Mouse (Mus musculus) heart, embryonic 15.5 days (tissue): ENCODE measurements around the gene Clic6. TPM values are rescaled to one million over a fixed set of nuclear protein-coding genes. Genes with fewer than 3 reads are reported as not detected.

Experiments
- ATAC-seq: fragments of 200-750 bp; cut with Nextera tagmentation; replicated peaks from 2 replicates; pipeline ENCODE4 v1.8.0; 2017; ENCODE audit warnings: low read depth, moderate TSS enrichment; ENCODE audit not compliant: insufficient number of reproducible peaks, insufficient read depth, low FRiP score
- H3K27ac ChIP-seq: fragments of 300-500 bp; sonication (generic); 2 replicates; pipeline ENCODE4 v1.5.1; 2015; ENCODE audit warnings: mild to moderate bottlenecking, inconsistent platforms
- H3K27me3 ChIP-seq: fragments of 300-500 bp; sonication (generic); 2 replicates; pipeline ENCODE4 v1.6.1; 2015; ENCODE audit warnings: inconsistent platforms
- H3K36me3 ChIP-seq: fragments of 300-500 bp; sonication (generic); 2 replicates; pipeline ENCODE4 v1.6.1; 2015; ENCODE audit warnings: mild to moderate bottlenecking, inconsistent platforms
- H3K4me1 ChIP-seq: fragments of 300-500 bp; sonication (generic); replicated peaks from 2 replicates; pipeline ENCODE4 v1.6.1; 2015; ENCODE audit warnings: inconsistent platforms
- H3K4me2 ChIP-seq: fragments of 300-500 bp; sonication (generic); 2 replicates; pipeline ENCODE4 v1.6.1; 2015; ENCODE audit warnings: inconsistent platforms, mild to moderate bottlenecking, moderate library complexity
- H3K4me3 ChIP-seq: fragments of 300-500 bp; sonication (generic); 2 replicates; pipeline ENCODE4 v1.5.1; 2015; ENCODE audit warnings: mild to moderate bottlenecking, inconsistent platforms
- H3K9ac ChIP-seq: fragments of 300-500 bp; sonication (generic); 2 replicates; pipeline ENCODE4 v1.6.1; 2015; ENCODE audit warnings: mild to moderate bottlenecking, inconsistent platforms
- H3K9me3 ChIP-seq: fragments of 300-500 bp; sonication (generic); replicated peaks from 2 replicates; pipeline ENCODE4 v1.6.1; 2016; ENCODE audit warnings: inconsistent platforms
- WGBS: fragments of 180-500 bp; shearing (Covaris S2); methylation state at CpG from one replicate; pipeline ENCODE4 v1.1.7; 2015; ENCODE audit warnings: mixed read lengths; 5-methylcytosine and 5-hydroxymethylcytosine counted together
- polyA plus RNA-seq: library from polyadenylated mRNA; unstranded; fragments of >200 nt; fragmentation: Nextera tagmentation; extraction: Ambion mirVana; gene quantifications from 2 replicates; pipeline ENCODE4 v1.2.1, GENCODE M21; 2015

The Clic6 gene
- polyA plus RNA-seq, 1 experiment from 2014 or later: 1.8 TPM

DNA sequence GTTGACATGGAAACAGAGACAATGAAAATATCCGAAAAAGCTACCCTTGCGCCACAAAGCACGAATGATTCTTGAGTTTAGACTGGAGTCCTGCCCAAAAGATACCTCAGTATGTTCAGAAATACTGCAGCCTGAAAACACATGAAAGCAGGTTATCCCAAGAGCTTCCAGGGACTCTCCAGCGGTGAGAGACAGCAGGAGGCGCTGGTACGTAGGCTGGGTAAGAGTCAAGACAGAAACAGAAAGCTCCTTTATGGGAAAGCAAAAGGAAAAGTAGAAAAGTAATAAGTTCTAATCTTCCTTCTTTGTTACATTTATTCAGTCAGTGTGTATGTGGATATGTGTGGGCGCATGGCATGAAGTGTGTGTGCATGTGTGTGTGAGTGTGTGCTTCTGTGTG lies 31.5 kb upstream of the Clic6 start:
- WGBS: 91% methylated on average over 7 of the region's 7 CpGs
- no peak overlapping the region for H3K9ac ChIP-seq
- no peak overlapping the region for H3K27ac ChIP-seq
- peaks cover 36% of the 10 kb centered on the region for H3K4me1 ChIP-seq
- peaks cover 36% of the 10 kb centered on the region for H3K27me3 ChIP-seq
- H3K4me2 ChIP-seq: no peak overlapping the region
- no peaks in the 10 kb centered on the region for H3K9me3 ChIP-seq
- no peak overlapping the region for H3K4me3 ChIP-seq
- H3K36me3 ChIP-seq: no peaks in the 10 kb centered on the region
- no peak for ATAC-seq

DNA sequence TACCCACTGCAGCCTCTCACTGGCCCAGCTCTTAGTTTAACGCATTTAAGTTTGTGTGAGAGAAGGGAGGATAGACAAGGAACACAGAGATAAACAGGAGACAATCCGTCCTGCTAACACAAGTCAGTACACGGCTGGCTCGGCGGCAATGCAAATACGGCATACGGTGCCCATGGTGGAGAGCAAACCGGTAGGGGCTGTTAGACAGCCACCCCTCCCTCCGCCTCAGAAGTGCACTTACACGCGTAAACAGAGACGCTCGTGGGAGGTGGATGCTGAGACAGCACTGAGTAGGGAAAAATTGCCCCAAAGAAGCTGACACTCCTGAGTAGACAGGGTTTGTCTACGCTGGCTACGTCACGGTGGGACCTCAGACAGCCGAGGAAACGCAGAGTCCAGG lies 31.0 kb upstream of the Clic6 start:
- H3K36me3 ChIP-seq: no peaks in the 10 kb centered on the region
- H3K27ac ChIP-seq: no peak overlapping the region
- H3K4me1 ChIP-seq: peaks cover 36% of the 10 kb centered on the region
- no peak for ATAC-seq
- H3K9ac ChIP-seq: no peak overlapping the region
- no peak overlapping the region for H3K4me2 ChIP-seq
- no peaks in the 10 kb centered on the region for H3K9me3 ChIP-seq
- 82% methylated on average over 18 of the region's 18 CpGs for WGBS
- peaks cover 35% of the 10 kb centered on the region for H3K27me3 ChIP-seq
- H3K4me3 ChIP-seq: no peak overlapping the region

DNA sequence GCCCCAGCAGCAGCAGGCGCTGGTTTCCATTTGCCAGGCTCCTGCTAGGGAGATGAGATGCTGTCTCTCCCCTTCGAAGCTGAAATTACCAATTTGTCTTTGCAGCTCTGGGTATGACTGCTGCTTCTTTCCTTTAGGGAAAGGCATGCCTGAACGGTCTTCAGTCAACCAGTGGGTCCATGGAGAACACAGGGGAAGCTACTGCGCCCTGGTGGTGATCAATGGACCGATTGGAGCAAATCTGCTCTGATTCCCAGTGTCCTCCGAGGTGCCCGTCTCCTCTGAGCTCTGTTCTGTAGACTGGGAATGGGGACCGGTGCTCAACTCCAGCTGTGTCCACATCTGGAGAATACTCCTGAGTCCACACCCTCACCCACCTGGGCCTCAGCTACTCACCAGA lies 30.0 kb upstream of the Clic6 start:
- Histone ChIP-seq H3K36me3 (no peaks in the 10 kb centered on the region), H3K27ac (no peak overlapping the region), H3K9me3 (no peaks in the 10 kb centered on the region), H3K4me2 (no peak overlapping the region), H3K4me3 (no peak overlapping the region), H3K27me3 (peaks cover 25% of the 10 kb centered on the region), H3K4me1 (peaks cover 31% of the 10 kb centered on the region), H3K9ac (no peak overlapping the region)
- no peak for ATAC-seq
- 70% methylated on average over 8 of the region's 8 CpGs for whole genome bisulfite sequencing

DNA sequence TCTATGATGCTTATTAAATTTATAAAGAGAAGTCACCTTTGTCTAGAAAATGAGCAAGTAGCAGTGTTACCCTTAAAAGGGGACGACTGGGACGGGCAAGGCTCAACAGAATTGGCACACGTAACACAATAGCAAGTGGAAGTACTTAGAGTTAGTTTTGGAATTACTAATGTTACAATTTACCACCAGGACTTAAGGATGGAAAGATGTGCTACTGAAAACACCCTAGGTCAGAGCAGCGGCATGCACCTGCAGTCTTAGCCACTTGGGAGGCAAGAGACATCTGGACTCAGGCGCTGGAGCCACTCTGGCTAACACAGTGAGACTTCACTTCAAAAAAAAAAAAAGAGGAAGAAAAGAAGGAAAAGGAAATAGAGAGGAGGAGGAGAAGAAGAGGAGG lies 29.6 kb upstream of the Clic6 start:
- H3K4me3 ChIP-seq: no peak overlapping the region
- no peak overlapping the region for H3K9ac ChIP-seq
- no peaks in the 10 kb centered on the region for H3K9me3 ChIP-seq
- H3K27ac ChIP-seq: no peak overlapping the region
- H3K36me3 ChIP-seq: no peaks in the 10 kb centered on the region
- WGBS: 90% methylated on average over 5 of the region's 5 CpGs
- H3K4me2 ChIP-seq: no peak overlapping the region
- H3K4me1 ChIP-seq: peaks cover 26% of the 10 kb centered on the region
- no peak for ATAC-seq
- H3K27me3 ChIP-seq: peaks cover 25% of the 10 kb centered on the region

DNA sequence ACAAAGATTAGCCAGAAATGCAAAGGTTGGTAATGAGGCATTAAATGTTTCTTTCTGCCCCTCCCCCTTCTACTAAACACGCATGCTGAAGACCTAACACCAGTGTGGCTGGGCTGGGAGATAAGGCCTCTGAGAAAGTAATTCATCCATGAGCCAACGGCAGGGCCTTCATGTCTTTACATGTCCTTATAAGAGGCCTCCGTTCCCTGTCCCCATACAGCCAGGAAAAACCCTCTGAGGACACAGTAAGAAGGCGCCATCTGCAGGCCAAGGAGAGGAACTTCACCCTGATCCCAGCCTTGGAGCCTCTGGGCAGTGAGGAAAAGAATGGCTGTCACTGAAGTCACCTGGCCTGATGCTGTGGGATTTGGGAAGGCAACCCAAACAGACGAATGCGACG lies 27.9 kb upstream of the Clic6 start:
- Histone ChIP-seq H3K9me3 (no peaks in the 10 kb centered on the region), H3K9ac (no peak overlapping the region), H3K27ac (no peak overlapping the region), H3K27me3 (peaks cover 25% of the 10 kb centered on the region), H3K4me1 (peaks cover 10% of the 10 kb centered on the region), H3K36me3 (no peaks in the 10 kb centered on the region), H3K4me3 (no peak overlapping the region), H3K4me2 (no peak overlapping the region)
- ATAC-seq: peak; percentile 59
- 20% methylated on average over 7 of the region's 7 CpGs for WGBS

DNA sequence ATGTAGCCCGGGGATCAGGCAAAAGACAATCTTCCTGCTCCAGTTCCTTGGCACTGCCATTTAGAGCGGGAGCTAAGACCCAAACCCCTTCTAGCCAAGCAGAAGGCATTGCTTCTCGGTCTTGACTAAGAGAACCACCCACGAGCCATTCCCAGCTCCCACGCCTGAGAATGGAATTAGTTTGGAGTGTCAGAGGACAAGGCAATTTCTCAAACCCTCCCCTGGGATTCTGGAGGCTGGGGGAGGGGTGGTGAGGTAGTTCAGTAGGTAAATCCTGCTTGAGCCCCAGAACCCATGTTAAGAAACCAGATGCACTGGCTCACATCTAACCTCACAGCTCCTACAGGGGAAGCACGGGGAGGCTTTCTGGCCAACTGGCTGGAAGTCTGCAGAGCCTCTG lies 24.1 kb upstream of the Clic6 start:
- no peak for ATAC-seq

DNA sequence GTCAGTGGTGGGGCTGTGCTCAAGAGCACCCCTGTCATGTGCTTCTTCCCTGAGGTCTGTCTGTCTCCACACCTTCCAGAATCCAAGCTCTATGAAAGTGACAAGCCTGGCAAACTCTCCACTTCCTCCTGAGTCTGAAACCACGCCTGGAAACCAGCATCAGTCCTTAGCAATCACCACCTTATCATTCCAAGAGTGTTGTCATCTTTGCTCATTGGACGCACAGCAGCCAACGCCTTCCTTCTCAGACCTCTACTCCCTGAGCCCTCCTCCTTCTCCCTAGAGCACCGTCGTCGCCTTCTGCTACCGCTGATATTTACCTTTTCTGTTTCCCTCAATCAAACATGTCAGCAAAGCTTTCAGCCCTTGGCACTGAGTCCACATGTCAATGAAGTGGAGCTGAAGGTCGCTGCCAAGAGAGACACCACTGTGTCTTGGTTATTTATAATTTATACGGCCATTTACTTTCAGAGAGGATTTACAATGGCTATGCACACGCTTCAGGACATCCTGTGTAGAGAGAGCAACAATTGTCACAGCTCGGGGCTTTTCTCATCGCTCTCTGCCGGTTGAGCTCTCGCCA lies 21.1 kb upstream of the Clic6 start:
- ATAC-seq: no peak

More for the DNA sequence above, 24.1 kb upstream of the Clic6 start:
- 73% methylated on average over 6 of the region's 6 CpGs for WGBS
- Histone ChIP-seq H3K36me3 (no peaks in the 10 kb centered on the region), H3K4me2 (no peak overlapping the region), H3K27me3 (0 out of 2 replicates have a peak, but pooled peaks cover 10% of the 10 kb centered on the region), H3K27ac (no peak overlapping the region), H3K9ac (no peak overlapping the region), H3K4me3 (no peak overlapping the region), H3K9me3 (no peaks in the 10 kb centered on the region), H3K4me1 (peaks cover 25% of the 10 kb centered on the region)

DNA sequence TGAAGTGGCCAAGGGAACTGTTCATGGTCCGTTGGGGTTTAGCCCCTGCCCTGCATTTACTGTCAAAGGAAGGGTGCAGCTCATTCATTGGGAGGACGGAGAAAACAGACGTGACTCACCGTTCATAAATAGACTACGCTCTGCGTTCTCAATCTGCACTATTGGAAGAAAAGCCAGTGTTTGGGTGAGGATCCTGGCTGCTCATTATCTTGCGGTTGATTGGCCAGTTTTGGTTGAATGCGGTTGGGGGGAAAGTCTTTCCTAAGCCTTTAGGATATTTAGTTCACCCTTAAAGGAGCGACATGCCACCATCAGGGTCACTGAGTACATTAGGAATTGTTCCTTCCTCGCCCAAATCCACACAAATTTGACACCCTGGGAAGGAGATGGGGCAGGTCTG lies 20.3 kb upstream of the Clic6 start:
- H3K4me1 ChIP-seq: peaks cover 23% of the 10 kb centered on the region
- peak overlapping the region; percentile 83 for H3K27ac ChIP-seq
- WGBS: 3% methylated on average over 10 of the region's 10 CpGs
- no peaks in the 10 kb centered on the region for H3K9me3 ChIP-seq
- peak overlapping the region; percentile 82 for H3K4me2 ChIP-seq
- H3K36me3 ChIP-seq: no peaks in the 10 kb centered on the region
- ATAC-seq: no peak
- peak overlapping the region; percentile 91 for H3K4me3 ChIP-seq
- H3K9ac ChIP-seq: peak overlapping the region; percentile 92
- no peaks in the 10 kb centered on the region for H3K27me3 ChIP-seq

More for the DNA sequence above, 21.1 kb upstream of the Clic6 start:
- Histone ChIP-seq H3K36me3 (no peaks in the 10 kb centered on the region), H3K4me3 (peak overlapping the region; percentile 91), H3K9me3 (no peaks in the 10 kb centered on the region), H3K4me1 (peaks cover 23% of the 10 kb centered on the region), H3K9ac (peak overlapping the region; percentile 92), H3K4me2 (peak overlapping the region; percentile 82), H3K27me3 (no peaks in the 10 kb centered on the region), H3K27ac (peak overlapping the region; percentile 83)
- 14% methylated on average over 14 of the region's 14 CpGs for WGBS

DNA sequence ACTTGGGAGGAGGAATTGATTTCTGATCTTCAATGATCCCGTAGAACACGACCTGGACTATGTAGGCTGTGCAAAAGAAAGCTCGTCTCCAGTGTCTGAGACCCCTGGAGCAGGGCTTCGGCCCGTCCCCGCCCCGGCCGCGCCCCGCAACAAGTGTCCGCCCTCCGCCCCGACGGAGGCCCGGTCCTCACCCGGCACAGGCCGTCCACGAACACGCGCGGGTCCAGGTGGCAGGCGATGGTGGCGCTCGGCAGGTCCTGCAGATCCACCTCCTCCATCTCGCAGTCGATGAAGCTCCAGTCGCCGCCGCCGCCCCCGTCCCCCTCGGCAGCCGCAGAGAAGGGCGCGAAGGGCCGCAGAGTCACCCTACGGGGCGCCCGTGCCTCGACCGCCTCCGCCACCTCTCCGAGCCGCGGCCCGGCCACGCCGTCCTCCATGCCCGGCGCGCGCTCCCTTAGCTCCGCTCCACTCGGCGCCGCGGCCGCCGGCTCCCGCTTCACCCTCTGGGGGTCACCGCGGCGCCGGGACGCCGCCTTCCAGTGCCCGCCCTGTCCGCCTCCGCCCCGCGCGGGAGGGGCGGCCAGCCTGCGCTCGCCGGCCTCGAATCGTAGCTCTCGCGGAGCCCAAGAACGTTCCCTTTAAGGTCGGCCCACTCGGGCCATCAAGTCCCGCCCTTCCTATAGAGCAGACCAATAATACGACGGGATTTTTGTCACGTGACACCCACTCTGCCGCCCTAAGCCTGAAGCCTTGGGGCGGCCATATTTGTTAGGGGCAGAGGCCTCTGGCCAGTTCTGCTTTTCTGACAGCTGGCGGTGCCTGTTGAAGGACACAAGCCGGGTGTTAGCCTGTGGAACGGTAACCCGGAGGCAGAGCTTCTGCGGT lies 19.7 kb upstream of the Clic6 start:
- WGBS: under 1% methylated on average over 87 of the region's 94 CpGs
- Histone ChIP-seq H3K27me3 (no peaks in the 10 kb centered on the region), H3K27ac (peak overlapping the region; percentile 83), H3K36me3 (no peaks in the 10 kb centered on the region), H3K4me1 (peaks cover 23% of the 10 kb centered on the region), H3K9me3 (no peaks in the 10 kb centered on the region), H3K4me3 (peak overlapping the region; percentile 91), H3K9ac (peak overlapping the region; percentile 92), H3K4me2 (peak overlapping the region; percentile 82)
- peak; percentile 97 for ATAC-seq

DNA sequence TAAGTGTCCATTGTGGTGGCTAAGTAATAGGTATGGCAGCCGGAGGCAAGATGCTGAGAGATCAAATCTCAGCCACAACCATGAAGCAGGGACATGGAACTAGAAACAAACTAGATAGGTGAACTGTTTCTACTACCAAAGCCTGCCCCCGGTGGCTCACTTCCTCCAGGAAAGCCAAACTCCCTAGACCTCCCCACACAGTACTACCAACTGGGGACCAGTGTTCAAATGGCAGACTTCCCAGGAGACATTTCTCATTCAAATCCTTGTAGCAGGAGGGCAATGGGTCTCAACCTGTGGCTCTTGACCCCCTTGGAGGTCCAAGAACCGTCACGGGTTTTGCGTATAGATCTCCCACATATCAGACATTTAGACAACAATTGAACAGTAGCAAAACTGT lies 18.5 kb upstream of the Clic6 start:
- H3K27ac ChIP-seq: no peak overlapping the region
- WGBS: 76% methylated on average over 5 of the region's 5 CpGs
- H3K4me3 ChIP-seq: no peak overlapping the region
- no peaks in the 10 kb centered on the region for H3K27me3 ChIP-seq
- H3K9me3 ChIP-seq: no peaks in the 10 kb centered on the region
- no peak overlapping the region for H3K9ac ChIP-seq
- H3K4me1 ChIP-seq: peaks cover 23% of the 10 kb centered on the region
- no peak overlapping the region for H3K4me2 ChIP-seq
- no peaks in the 10 kb centered on the region for H3K36me3 ChIP-seq
- no peak for ATAC-seq

DNA sequence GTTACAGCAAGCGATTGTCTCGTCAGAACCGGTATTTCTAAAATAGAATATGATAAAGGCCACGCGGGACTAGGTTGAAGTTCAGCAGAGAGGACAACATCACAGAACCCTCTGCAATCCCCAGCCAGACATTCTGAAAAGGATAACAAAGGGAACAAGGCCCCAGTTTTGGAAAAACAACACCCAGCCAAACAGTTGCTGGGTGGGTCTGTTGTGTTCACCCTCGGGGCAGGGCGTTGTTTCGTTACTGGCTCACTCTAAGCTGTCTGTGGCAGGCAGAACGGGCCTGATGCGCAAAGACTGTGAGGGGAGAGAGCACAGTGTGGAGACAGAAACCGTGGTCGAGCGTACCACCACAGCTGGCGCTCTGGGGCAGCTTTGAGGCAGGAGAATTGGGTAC lies 17.1 kb upstream of the Clic6 start:
- no peak overlapping the region for H3K9ac ChIP-seq
- no peaks in the 10 kb centered on the region for H3K9me3 ChIP-seq
- no peak for ATAC-seq
- 64% methylated on average over 14 of the region's 14 CpGs for WGBS
- no peak overlapping the region for H3K4me3 ChIP-seq
- H3K27me3 ChIP-seq: no peaks in the 10 kb centered on the region
- H3K4me2 ChIP-seq: no peak overlapping the region
- H3K27ac ChIP-seq: no peak overlapping the region
- H3K4me1 ChIP-seq: peaks cover 20% of the 10 kb centered on the region
- H3K36me3 ChIP-seq: no peaks in the 10 kb centered on the region
